Mouse (Mus musculus) layer of hippocampus, postnatal 25 days (tissue): ENCODE results near the gene Sparcl1. TPM values are rescaled to one million over a fixed set of nuclear protein-coding genes. Genes with fewer than 3 reads are reported as not detected.

Experiments used
- DNase-seq, 2 experiments: peaks; one replicate each; pipeline ENCODE4 v3.0.0; 2022; ENCODE audit warnings: mixed read lengths in 2 of 2, low spot score in 1 of 2; ENCODE audit errors: extremely low spot score in 1 of 2
- total RNA-seq, 2 experiments: library from RNA; stranded (reverse); gene quantifications; 2 replicates each; pipeline ENCODE4 v1.2.3; 2021

Sparcl1 gene
- total RNA-seq = 1,000 to 10,000 TPM; 1,421 to 1,512 TPM

DNA sequence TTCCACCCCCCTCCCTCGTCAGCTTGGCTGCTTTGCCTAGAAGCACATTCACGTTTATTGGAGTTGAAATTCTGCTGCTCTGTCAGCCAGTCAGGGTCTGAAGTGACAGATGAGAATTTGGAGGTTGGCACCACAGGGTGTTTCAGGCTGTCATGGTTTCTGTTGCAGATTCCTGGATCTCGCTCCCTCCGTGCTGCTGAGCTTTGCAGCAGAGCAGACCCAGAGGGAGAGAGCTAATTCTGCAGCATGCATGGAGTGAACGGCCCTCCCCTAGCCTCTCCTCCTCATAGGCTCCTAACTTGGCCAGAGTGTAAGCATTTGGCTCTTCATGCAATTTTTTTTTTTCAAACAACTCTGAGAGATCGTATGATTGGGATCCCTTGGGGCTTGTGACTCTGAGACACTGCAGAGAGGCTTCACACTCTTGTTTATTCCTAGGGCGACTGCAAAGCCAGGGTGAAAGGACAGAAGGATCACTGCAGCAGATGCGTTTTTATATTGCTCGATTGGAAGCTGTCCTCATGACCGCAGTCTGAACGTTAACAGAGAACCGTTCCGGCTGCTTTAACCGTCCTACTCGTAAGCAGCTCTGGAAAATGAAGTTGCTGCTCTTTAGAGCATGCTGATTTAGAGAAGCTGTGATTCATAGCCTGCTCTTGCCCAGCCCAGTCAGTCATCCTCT lies at the start of gene Sparcl1:
Sparcl1 (minus strand) TSS at position 243 of the 682 bp plus-strand sequence.
- peak; percentile 50 to 53 for DNase-seq

DNA sequence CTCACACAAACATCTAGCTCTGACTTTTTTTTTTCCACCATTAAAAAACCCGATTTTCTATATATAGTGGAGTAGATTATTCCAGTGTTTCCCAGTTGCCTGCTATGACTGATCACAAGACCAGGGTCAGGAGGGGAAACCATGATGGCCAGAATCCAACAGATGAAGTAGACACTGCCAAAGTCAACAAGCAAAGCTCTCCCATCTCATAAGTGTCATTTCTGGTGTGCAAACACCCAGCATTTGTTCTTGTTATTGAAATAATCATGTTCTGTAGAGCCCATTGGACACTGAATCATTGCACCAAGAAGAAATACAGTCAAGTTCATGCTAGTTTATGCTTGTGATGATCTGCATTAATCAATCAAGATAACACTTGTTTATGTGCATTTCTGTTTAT lies 47.9 kb upstream of the Sparcl1 start:
- DNase-seq = no peak

DNA sequence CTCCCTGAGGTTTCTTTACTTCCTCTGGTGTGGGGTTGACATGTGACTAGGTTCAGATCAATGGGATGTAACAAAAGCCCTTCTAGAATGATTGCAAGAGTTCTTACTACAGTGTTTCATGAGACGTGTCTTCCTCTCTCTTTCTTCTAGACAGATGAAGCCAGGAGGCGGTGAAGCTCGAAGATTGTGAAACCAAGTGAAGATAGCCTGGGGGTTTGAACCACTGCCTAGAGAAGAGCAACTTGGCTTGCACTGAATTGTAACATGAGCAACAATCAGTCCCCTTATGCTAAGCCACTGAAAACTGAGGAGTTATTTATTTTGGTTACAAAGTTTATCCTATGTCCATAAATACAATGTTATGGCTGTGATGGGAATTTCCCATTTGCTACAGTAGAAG lies 47.0 kb upstream of the Sparcl1 start:
- DNase-seq = no peak

DNA sequence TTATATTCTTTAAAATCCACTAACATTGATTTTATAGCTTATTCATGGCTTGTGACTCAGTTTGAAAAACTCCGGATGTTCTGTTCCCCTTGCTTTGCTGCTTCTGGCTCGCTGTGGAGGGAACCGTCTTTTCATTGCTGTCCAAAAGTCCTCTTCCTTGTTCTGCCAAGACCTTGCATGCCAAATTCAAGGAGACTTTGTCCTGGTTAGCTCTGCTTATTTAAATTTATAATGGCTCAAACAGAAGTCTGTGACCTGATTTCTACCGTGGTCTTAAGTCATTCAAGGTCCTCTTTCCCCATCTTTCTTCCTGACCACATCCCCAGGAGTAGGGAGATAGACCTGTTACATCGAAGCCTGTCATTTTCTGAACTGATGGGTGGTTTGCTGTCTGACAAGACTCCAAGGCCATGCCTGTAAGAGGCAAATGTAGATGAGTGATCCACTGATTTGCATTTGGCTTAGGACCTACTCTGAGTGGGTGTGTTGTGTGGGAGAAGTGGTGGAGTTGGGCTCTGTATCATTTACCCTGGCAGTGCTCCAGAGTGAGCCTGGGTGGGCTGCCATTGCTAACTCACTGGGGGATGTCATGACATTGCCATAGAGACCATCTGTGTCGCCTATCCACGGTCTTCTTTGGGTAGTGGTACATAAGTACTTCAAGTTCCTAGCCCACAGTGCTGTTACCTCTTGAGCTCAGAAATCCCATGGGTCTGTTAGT lies 45.0 kb upstream of the Sparcl1 start:
- DNase-seq = peak; percentile 44 to 56

DNA sequence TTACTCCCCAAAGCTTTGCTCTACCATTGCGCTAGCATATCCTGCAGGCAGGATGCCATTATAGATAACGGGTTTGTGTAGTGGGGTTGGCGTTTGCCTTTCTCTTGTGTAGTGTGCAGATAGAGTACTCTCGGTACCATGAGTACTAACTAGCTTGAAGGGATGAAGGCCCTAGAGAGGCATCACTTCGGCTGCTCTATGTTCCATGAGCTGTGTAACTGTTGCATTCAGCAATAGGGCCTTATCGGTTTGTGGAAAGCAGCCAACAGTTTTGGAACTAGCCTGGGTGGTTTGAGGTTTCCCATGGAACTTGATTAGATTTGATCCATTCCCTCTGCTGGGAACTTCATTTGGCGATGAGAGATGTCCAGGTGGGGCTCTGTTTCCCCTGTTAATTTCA lies 44.2 kb upstream of the Sparcl1 start:
- DNase-seq = no peak

DNA sequence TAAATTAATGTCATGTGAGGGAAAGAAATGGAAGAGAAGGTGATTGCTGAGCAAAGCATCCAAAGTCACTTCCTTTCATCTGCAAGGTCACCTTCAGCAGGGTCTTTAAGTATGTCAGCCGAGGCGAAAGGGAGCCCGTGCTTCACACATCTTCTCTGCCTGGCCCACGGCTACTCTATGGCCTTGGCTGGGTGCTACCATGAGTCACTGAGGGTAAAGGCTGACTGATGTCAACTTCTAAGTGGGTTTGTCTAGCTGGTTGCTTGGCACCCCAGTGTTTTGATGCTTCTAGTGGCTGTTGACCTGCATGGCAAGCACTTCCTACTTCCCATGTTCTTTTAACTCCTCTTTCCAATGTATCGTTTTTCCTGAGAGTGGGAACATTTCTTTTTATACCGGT lies 36.7 kb upstream of the Sparcl1 start:
- no peak for DNase-seq

DNA sequence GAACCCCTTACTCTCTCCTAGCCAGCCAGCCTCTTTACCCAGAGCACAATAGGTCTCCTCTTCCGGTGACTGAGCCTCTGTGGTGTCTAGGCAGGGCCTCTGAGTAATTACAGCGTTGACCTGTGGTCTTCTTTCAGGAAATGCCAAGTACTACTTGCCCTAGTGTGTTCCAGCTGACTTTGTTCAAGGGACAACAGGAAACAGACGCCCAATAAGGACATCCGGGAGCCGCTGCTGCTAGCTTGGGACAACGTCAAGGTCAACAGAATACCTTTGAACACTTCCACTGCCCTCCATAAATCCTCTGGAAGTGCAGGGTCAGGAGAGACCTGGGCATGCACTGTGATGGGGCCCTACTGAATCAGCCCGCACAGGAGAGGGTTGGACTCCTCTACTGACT lies 35.8 kb upstream of the Sparcl1 start:
- no peak for DNase-seq

DNA sequence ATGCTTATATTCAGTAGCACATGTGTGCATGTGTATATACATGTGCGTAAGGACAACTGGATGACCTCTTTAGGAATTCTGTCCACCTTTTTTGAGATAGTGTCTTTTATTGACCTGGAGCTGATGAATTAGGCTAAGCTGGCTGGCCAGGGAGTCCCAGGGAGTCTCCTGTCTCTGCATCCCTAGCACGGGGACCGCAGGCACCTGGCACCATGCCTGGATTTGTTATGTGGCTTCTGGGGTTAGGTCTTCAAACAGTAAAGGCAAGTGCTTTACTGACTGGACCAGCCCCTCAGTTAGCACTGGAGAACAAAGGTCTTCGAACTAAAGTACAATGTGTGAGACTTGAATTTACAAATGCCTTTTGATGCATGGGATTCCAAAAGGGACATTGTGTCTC lies 30.5 kb upstream of the Sparcl1 start:
- DNase-seq = no peak

DNA sequence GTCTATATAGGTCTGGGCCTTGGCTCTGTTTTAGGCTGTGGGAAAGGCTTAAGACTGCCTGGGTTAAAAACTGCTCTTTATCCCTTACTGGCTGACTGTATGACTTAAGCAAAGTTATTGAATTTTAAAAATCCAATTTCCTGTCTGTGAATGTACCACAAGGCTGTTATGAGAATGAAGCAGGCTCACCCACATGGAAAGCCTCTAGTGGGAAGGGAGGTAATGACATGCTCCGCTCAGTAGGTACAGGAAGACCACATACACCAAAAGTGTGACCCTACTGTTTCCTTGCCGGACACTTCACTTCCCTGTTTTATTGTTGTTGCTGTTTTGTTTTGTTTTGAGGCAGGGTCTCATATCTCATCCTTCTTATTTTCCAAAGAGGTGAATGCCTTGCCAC lies 27.5 kb upstream of the Sparcl1 start:
- no peak for DNase-seq

DNA sequence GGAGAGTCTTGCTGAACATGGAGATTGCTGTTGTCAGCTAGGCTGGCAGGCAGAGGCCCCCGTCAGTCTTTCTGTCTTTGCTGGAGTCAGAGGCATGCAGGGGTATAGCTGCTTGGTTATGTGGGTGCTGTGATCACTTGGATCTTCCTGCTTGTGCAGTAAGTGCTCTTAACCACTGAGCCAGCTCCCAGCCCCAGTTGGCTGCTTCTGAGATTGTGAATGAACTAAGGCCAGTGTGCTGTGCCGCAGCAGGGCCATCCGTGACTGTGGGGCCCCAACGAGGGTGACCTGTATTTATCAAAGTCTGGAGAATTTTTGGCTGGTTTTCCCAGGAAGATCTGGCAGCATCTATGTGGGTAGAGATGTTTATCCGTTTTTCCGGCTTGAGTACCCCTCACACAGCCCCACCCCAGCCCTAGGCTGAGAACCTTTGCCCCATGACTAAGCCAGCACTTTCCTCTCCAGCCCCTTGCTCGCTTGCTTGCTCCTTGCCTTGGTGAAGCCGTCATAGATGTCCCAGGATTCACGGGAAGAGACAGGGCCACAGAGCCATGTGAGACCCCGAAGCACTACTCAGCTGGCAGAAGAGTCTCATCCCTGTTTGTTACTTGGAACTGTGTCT lies 24.5 kb upstream of the Sparcl1 start:
- no peak for DNase-seq

DNA sequence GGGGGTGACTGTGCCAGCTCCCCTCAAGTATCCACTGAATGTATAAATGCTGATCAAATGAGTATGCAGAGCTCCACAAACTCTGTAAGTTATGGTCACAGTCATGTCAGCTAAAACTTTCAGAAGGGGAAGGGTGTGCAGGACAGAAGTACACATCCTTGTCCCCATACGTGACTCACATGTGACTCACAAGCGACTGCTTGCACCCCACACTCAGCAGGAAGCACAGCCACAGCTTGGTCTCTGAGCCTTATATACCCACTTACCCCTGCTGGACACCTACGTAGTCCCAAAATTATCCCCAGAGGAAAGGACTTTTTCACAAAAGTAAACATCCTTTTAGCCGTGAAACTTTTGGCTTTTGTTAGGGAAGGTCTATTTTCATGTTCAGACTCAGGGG lies 20.2 kb upstream of the Sparcl1 start:
- no peak for DNase-seq

DNA sequence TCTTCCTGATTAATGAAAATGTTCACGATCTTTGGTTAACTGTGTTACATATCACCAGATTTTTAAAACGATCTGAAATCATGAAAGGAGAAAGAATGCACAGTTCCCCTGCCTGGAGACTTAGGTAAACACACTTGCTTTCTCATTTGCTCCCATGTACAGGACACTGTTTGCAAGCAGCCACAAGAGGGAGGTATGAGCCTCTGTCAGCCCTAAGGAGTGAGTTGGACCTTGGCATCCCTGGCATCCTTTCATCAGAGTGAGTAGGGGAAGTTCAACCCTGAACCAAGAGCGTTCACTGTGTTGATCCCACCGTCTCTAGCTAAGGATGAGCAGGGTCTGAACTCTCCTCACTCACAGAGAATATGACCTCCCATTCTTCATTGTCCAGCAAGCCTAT lies 18.0 kb upstream of the Sparcl1 start:
- no peak for DNase-seq

DNA sequence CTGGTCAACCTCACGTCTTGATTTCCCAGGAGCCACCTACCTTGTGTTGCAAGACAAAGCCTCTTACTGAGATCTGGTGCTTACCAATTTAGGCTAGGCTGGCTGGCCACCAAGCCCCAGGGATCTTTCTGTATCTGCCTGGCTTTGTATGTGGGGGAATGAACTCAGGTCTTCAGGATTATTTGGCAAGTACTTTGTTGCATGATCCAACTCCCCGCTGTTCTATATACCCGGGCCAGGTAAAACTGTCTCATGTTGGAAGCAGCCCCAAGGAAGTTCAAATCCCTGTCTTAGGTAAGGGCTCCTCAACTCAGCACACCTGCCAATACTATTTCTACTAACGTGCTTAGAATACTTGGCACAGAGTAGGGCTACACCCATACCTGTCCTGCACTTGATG lies 17.4 kb upstream of the Sparcl1 start:
- no peak for DNase-seq

DNA sequence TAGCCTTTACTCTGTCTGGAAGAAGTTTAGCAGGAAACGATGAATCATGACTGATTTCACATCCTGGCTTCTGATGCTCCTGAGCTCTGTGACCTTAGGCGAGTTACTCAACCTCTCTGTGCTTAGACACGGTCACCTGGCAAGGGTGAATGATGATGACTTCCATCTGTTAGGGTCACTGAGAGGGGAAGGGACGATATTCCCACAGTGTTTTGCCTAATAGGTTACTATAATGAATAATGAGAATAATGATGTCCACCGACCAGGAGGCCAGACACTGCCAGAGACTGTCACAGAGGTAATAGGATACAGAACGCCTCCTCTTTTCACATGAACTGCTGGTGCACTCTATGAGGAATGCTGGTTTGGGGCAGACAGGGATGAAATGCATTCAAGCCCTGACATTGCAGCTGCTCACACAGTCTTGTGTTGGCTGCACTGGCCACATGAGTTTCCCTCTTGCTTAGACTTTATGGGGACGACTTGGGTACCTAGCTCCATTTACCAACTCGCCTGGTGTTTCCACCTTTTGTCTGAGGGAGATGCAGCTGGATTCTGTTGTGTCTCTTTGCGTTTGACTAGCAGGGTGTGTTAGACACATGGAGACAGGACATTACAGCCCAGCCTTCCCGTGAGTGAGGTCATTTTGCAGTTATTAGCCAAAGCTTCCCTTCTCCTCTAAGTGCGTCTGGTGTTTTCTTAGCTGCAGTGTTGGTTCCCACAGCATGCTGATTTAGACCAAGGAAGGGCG lies 14.9 kb upstream of the Sparcl1 start:
- DNase-seq = no peak

DNA sequence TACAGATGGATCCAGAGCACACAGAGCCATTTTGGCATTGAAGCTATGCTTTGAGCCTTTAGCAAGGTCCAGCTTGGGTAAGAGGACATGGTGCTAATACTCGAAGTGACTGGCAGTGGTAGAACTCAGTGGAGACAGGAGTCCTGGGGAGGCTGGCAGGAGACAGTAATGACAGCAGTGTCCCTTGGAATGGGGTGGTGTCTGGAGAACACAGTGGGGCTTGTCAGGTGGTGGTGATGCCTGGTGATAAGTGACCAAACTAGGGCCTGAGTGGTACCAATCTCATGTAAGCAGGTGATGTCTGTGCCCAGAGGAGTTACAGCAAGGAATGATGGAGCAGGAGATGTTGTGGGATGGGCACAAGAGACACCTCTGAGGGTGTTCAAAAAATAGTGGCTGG lies 13.8 kb upstream of the Sparcl1 start:
- no peak for DNase-seq

DNA sequence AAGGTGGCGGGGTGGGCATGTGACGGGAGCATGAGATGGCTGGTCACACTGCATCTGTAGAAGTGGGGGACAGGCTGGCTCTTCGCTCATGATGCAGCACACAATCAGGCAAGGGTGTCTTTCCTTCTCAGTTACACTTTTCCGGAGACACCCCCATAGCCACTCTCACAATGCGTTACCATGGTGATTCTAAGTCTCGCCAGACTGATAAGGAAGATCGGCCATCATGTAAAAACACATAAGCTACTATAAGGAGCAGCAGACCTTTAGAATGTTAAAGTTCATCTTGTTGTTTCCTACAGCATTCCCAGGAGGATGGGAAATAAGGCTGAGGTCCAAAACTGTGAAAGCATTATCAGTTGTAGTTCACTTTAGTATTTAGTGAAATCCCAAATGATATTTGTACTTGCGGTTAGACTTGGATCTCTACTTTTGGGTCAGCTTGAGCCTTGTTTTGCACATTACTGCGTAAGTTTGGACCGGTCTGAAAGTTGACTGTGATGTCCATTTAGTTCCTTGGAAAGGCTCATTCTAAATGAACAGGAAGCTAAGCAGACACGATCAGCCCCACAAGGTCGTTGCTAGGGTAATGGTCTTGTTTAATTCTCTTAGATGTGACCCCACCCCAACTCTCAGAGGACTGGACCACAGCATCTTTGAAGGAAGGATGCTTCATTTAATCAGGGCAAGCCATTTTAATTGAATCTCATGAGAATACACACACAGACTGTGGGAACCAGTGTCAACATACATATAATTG lies 13.2 kb upstream of the Sparcl1 start:
- no peak for DNase-seq

DNA sequence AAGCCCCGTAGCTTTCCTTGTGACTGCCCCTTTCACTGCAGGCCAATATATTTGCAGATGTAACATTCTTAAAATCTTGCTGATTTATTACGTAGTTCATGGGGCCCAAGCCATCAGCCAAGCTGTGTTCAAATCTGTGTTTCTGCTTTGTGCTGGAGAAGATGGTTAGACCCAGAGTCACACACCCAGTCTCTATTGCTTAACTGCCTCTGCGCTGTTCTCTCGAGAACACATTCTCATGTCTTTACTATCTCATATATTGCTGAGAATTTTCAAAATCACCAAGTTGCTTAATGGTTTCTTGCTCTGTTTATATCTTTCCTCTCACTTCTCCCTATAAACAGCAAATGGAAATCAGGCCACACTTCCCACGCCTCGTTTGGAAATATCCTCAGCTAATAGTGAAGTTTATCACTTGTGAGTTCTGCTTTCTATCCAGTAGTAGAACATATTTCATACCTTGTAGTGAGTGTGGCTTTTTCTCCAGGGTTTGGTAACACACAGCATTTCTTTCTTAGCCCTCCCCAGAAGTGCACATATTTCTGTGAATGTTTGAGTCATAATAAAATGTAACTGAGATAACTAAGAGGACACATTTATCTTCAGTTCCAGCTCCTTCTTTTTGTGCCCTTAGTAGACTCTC lies 10.6 kb upstream of the Sparcl1 start:
- no peak for DNase-seq

DNA sequence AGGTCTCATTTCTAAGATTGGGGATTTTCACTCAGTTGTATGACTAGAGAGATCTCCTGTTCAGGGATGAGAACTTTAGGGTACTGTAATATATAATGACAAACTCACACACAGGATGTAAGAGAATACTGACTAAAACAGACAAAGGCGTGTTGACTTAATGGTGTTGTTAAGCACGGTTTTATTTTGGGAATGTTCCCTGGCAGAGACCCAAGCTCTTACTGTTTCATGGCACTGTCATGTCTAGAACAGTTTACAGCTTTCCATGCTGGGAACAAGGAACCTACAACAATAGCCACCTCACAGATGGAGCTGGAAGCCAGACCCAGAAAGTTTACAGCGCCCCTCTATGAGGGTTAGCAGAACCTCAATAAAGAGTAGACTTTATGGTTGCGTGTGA lies 2.4 kb upstream of the Sparcl1 start:
- DNase-seq = no peak

DNA sequence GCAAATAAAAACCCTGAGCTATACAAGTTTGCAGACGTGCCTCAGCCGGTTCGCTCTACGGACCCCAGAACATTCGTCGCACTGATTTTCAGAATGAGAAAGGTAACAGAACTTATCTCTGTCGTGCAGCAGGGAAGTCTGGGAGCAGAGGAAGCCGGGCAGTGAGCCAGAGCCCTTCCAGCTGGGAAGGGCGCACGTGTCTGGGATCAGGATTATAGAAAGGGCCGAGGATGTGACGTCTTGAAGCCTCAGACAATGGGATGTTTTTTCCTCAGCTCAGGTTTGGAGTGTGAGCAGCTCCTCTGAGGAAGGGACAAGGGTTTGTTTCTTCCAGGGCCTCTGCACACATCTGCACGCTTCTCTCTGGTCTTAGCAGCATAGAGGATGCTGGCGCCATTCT lies 1.6 kb upstream of the Sparcl1 start:
- DNase-seq = peak in 1 of 2 experiments; percentile 38

DNA sequence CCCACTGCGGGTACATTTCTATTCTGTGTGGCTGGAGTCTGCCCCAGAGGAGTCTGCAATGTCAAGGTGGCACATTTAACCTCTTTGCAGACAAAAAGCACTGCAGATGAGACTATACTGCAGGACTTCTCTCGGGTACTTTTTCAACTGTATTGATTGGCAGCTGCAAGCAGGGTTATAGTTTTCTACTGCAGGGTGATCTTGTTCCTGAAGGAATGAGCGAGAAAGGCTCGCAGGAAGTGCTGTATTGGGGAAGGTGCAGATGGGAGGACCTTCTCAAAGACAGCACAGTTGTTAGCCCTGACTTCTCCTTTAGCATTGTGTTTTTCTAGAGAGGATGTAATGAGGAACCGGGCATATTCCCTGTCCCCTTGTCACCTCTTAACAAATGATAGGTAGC lies 1.0 kb downstream of the Sparcl1 start:
- DNase-seq = no peak
